Mouse (Mus musculus) testis, postnatal 14 days (tissue): ENCODE measurements around the gene Mrpl12.
A peak's percentile ranks its signal among the peaks of the same experiment; 100 is the strongest.
"Not testable (repeated sequence)": the region's sequence is repeated elsewhere in the genome, so short reads cannot be mapped to it uniquely, and the experiment has no call there.

ENCODE experiments used
- DNase-seq: peaks from one replicate; pipeline ENCODE4 v3.0.0; 2021; ENCODE audit warnings: low spot score

The Mrpl12 gene

DNA sequence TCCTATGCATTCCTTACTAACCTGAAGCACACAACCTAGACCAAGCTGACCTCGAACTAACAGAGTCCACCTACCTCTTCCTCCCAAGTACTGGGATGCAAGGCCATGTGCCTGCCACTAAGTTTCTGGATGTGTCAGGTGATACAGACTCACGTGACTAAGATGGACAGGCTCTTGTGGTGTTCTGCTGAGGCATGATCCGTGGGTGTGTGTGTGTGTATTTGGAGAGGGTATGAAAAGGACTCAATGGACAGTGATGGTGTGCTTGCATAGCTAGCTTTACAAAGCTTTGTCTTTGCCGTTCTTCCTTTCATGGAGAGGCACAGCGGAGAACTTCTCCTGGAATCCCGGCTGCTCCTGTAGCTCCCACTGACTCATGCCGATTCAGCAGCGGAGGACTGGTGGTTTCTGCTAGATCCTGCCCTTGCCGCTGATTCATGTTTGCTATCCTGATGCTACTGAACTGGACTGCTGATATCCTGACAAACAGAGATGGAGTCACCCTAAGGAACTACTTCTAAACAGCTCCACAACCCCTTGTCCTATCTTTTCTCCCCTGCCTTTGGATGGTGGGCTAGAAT, 24.0 kb downstream of the Mrpl12 start:
- DNase-seq, result no peak

DNA sequence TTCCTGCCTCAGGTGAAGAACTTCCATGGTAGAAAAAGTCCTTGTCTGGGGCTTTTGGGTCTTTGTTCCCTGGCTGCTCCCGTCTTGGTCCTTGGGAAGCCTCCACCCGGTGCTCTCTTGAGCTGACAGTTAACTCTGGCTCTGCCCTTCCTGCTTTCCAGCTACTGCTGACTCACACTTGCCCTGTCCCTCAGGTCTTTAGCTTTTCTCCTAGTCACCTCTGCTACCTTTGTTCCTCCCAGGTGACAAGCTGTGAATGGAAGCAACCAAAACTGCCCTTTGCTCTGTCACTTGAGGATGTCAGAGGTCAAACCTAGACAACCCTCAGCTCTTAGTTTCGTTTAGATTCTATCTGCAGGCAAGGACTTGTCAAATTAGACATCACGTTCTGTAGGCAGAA, 25.5 kb downstream of the Mrpl12 start:
- no peak for DNase-seq

DNA sequence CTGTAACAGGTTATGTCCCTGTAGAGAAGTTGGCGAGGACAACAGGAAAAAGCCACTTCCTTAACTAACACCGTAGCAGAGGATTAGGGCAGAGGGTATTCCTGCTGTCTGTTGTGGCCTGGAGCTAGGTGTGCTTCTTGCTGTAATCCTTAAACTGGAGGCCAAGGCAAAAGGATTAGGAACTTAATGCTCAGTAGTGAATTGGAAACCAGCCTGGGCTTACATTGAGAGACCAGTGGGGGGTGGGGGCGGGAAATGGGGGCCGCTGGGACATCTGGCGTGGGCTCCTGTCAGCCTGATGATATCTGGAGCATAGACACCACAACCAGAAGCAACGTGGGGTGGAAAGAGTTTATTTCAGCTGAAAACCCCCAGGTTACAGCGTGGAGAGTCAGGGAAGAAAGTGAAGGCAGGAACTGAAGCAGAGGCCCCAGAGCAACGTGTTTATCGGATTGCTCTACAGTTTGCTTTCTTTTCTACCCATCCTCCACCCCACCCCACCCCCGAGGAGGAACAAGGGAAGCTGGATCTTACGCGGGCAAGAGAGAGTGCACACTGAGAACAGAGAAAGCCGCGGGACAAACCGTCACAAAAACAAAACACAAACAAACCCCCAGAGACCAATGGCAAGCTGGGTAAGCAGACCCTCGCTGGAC, 26.1 kb downstream of the Mrpl12 start:
- no peak for DNase-seq

DNA sequence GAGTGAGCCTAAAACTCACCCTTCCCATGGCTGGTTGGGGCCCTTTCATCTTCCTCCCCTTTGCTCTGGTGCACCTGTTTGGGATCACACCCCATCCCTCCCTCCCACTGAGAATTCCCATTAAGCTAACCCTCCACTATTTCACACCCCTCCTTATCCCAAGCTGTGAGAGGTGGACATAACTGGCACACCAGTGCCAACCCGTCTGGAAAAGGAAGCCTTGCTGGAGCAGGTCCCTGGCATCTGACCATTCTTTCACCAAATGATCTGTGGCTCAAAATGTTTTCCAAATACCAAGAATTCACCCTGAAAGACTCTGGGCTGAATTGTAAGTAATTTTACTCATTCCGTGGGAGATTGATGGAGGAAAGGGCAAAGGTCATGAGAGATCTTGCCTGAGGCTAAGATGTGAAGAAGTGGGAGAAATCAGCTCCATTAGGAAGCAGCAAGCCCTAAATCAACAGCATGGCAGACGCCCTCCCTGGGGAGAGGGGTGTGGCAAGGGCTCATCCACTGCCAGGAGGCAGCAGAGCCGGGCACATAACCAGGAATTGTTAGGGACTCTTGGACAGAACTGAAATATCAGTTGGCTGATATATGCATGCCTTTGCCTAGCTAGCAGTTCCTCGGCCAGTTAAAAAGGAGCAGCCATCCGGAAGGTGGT, 28.5 kb downstream of the Mrpl12 start:
- no peak for DNase-seq

DNA sequence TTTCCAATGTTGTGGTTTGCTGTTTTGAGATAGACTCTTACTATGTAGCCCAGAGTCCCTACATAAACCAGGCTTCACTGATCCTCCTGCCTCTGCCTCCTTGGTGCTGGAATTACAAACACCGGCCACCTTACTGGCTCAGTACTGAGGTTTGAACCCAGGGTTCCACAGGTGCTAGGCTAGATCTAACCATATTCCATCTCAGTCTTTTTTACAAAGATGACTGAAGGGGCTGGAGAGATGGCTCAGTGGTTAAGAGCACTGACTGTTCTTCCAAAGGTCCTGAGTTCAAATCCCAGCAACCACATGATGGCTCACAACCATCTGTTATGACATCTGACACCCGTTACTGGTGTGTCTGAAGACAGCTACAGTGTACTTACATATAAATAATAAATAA, 29.8 kb downstream of the Mrpl12 start:
- DNase-seq, result not testable (repeated sequence)

DNA sequence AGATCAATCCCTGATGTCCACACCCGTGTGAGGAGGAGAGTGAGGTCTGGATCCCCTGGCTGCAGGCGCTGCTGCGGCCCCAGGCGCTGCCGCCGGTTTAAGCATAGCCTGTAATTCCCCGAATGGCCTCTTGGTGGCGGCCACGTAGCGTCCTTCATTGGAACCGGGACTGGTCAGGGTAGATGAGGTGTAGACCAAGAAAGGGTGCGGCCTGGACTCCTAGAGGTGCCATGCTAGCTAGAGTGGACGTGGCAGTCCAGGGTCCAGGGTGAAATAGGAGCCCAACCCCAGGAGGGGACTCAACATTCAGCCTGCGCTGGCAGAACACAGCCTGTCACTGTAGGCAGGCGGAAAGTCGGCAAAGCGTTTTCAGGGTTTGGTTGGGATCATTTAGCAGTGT, 31.2 kb downstream of the Mrpl12 start:
- peak; percentile 86 for DNase-seq

DNA sequence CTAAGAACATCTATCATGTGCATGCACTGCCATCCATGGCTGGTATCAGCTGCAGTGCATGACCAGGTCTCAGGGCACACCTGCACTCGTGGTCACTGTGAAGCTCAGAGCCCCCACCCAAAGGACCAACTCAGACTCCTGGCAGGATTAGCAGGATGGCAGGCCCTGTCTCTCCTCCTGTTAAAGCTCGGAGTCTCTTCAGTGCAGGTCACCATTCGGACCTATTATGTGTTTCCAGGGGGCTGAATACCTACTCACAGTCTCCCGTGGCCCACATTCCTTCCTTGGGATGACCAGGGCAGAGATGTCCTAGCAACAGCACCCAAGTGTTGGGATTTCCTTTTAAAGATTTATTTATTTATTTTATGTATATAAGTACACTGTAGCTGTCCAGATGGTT, 32.7 kb downstream of the Mrpl12 start:
- no peak for DNase-seq

DNA sequence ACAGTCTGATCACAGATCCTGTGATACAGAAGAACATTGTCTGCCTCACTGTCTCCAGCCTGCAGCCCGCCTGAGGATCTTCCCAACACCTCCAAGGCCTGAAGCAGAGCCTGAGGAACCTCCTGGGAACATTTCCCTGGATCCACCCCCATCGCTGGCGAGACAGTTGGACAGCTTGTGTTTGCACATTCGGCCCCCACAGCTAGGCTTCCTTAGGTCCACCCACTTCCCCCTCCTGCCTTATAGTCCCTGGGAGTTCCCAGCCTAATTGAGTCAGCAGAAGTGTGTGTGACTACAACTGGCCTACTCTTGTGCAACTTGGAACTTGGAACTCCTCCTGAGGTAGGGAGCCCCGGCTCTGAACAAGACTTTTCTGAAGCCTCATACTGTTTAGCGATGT, 33.6 kb downstream of the Mrpl12 start:
- peak; percentile 50 for DNase-seq

DNA sequence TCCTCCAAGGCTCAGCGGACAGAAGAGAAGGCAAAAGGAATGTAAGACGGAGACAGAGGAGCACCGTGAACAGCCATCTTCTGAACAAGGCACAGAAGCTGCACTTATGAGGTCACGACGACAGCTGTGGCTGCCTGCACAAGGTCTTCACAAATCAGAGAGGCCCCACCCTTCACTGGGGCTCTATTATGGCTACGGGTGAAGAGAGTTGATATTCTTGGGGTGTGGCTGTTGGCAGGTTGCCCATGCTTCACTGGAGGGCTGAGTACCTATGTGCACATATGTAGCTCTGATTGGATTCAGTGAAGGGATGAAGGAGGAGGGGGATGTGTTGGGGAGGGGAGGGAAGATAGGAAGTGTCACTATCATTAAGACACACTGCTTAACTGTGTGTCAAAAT, 34.1 kb downstream of the Mrpl12 start:
- DNase-seq, result no peak

DNA sequence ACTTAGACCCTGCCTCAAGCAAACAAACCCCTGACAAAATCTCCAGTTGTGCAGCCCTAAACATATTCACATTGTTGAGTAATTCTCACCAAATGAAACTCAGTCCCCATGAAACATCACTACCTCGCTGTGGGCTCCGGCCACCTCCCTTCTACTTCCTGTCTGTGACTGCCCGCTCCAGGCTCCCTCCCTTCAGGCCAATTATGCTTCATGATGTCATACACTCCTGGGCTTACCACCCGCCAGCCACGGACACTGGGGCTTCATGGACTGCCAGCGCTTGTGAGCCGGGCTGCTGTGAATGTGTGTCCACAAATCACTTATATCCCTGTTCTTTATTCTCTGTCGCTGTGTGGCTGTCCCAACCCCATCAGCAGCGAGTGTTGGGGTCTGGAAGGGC, 35.3 kb downstream of the Mrpl12 start:
- DNase-seq, result no peak

DNA sequence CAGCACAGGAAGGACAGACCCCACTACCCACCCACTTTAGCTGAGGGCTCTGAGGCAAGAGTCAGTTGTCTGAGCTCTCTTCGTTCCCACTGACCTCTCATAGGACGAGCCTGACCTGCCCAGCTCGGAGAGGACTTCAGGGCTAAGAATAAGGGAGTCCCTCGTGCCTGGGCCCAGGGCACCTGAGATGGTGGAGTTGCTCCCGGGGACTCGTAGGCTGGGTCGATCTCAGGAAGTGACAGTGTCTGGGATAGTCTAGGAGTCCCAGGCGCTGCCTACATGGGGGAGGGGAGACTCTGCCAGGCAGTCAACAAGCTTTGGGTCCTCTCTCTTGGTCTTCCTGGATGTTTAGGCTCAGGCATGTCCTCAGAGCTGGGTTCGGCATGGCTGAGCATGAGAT, 36.1 kb downstream of the Mrpl12 start:
- DNase-seq, result no peak

DNA sequence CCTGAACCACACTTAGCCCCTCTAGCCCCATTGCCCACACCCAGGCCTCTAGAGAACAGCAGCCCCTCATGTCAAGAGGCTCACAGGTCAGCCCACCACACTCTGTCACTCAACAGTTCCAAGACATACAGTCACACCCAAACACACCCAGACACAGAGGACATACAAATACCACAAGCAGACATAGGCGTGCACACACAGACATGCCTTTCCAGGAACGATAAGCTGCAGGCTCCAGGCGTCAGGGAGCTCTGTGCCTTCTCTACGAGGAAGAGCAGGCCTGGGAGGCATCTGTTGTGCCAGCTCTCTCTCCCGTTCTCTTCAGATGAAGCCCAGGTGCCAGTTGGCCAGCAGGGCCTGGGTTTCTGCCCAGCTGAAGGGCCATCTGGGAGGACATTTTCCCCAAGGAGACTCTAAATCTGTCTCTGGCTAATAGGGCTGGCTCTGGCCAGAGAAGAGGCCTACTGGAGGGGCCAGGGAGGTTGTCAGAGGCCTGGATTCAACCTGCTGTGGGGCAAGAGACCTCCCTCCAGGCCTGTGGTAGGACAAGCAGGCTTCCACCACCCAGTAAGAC, 36.6 kb downstream of the Mrpl12 start:
- DNase-seq, result no peak

DNA sequence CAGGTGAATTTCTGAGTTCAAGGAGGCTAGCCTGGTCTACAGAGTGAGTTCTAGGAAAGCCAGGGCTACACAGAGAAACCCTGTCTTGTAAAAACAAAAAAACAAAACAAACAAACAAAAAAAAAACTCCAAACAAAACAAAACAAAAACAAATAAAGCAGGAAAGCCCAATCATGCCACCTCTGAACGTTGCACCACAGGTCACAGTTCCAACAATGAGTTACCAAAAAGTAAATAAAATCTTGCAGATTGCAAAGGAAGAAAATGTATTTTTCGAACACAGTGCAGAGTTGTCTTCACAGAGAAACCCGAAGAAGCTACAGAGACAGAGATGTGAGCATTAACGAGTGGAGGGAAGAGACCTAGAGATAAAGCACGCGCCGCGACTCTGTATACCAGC, 38.2 kb downstream of the Mrpl12 start:
- no peak for DNase-seq

DNA sequence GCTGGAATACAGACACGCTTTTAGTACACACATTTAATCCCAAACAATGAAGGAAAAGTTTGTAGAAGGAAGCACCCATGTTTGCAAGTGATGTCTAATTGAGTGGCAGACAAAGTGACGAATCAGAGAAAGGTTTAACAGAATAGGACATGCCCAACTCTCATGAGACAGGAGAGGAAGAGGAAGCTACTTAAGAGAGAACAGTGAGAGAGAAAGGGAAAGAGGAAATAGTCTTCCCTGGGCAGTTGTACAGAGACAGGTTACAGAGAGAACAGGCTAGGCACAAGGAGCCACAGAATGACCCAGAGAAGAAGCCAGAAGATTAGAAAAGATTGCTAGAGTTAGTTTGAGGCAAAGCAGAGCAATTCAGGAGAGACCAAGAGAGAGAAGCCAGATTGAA, 41.5 kb downstream of the Mrpl12 start:
- no peak for DNase-seq

DNA sequence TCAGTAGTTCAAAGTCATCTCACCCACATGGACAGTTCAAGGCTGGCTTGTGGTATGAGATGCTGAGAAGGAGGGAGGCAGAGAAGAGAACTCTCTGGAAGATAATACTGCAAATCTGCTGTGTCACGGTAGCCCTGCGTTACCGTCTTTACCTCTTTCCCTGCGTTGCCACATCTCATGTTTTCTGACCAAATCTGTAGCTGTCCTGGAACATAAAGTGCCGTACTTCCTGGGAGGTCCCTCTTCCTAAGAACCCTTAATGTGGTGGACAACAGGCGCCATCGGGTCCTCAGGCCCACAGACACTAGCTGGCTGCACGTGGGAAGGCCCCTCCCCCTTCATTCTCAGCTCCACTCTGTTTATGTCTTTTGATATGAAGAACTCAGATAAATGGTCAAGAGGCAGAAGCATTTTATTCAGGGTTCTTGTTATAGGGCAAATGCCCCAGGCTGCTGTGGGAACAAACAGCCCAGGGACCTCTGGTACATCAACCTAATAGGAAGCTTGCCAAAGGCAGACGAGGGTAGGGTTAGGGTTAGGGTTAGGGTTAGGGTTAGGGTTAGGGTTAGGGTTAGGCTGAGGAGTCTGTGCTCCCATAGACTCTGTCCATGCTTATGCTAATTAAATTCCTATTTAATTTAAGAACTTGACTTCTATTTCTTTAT, 43.4 kb downstream of the Mrpl12 start:
- DNase-seq, result no peak

DNA sequence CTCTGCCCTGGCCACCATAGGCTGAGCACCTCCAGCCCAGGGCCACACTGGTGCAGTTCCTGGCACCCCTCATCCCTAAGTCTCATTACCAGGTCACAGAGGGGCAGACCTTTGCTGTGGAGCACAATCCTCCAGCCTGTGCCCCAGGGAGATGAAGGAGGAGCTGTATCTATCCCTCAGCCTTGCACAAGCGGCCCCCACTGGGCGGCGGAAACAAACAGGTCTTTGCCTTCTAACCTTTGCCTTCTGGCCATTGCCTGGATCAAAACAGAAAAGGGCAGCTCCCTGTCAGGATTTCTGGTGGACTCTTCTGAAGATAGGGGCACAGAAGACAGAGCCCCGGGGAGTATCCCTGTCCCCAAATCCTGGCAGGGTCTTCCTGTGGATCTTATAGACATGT, 44.5 kb downstream of the Mrpl12 start:
- DNase-seq, result no peak

DNA sequence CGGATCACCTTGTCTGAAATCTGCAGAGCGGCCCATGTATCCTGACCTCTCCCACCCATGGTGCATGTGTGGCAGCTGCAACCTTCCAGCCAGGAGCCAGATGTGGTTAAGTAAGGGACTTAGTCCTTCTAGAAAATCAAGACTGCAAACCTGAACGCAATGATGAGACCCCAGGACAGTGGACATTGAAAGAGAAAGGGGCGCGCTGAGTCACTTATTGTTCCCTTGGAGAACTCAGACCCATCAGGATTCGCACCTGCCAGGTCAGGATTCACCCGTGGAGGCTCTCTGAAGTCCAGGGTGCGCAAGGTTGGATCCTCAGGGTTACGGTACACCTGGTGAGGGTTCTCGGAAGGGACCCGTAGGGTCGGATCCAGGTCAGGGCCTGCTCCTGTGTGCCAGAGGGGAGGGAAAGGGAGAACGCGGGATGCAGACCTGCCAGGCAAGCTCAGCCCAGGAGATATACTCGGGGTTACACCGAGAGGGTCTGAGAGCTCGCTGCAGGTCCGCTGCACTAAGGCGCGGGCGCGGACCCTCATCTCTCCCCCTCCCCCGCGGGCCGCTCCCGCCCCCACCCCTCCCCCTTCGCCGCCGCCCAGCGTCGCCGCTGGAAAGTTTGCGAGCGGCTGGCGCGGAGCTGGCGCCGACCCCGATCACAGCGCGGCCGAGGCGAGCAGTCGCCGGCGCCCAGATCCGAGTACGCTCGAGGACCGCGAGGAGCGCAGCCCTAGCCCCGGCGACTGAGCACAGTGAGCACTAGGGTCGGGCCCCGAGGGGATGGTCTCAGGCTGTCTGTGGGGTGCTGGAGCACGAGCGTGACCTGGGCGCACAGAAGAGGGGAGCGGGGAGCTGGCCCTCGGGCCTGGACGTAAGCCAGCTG, 45.9 kb downstream of the Mrpl12 start, which contains the start of gene Gcgr:
Gene Gcgr, plus strand, starts transcription at position 615 of the 880 bp plus-strand sequence.
- no peak for DNase-seq

DNA sequence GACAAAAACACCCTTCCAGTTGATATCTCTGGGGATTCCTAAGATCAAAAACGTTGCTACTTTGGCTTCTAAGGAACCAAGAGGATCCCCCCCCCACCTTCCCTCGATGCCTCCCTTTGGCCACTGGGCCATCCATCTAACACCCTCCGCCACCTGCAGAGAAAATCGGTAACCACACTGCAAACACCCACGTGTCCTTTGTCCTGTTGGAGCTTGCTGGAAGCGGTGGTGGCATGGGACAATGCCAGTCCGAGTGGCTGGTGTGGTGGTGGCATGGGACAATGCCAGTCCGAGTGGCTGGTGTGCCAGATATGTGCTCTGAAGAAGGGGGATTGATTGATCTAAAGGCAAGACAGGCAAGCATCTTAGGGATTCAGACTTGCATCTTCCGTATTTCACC, 47.2 kb downstream of the Mrpl12 start:
- DNase-seq, result no peak

DNA sequence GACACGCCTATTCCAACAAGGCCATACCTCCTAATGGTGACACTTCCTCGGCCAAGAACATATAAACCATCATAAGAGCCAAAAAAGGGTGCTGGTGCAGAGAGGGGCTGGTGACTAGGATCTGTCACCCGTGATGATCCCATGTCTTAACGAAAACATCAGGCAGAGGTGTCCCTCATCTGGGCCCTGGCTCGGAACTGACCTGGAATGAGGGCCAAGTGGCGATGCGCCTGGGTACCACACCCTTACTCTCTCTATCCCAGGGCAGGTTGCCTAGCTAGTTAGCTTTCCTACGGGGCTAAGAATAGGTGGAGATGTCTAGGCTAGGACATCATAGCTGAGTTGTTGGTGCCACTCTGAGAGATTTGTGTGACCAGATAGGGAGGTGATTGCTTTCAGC, 49.7 kb downstream of the Mrpl12 start:
- DNase-seq, result no peak

DNA sequence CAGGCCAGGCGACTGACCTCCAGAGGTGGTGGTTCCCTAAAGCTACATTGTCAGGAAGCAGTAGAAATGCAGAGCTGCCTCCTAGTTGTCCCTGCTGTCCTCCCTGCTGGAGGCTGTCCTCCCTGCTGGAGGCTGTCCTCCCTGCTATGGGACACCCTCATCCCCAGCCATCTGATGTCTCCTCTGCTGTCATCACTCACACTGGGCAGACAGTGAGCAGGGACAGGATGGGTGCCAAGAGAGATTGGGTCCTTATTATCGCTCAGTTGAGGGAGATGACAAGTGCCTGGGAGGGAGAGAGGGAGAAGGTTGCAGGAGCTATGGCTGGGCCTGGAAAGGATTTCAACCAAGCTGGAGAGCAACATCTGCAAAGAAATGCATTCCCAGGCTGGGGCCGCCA, 50.7 kb downstream of the Mrpl12 start:
- DNase-seq, result no peak

DNA sequence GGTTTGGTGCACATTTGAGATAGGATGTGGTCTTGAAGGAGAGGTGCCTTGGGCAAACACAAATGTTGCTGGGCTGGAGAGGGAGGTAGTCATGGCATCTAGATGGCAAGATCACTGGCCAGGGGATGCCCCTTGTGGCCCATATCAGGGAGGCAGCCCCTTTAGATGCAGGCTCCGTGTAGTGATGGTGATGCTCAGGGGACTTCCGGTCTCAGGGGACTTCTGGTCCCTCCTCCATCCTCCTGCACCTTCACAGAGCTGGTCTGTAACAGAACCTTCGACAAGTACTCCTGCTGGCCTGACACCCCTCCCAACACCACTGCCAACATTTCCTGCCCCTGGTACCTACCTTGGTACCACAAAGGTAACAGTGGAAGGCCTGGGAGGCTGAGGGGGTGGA, 51.4 kb downstream of the Mrpl12 start:
- DNase-seq, result no peak

DNA sequence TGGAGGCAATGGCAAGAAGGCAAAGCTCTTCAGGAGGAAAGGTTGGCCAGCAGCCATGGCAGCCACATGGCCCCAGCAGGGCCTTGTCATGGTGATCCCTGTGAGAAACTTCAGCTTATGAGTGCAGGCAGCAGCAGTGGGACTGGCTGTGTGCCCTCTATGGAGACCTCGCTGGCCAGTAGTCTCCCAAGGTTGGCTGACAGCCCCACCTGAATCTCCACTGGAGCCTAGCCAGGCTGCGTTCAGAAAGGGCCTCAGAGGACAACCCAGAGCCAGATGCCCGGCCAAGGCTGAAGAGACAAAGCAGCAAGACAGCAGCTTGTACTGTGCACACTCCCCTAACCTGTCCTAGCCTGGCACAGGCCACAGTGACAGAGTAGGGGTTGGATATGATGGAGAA, 54.1 kb downstream of the Mrpl12 start:
- no peak for DNase-seq
